Comparison of ENCODE assay signal across 8 mouse cellular contexts in the genomic region with DNA sequence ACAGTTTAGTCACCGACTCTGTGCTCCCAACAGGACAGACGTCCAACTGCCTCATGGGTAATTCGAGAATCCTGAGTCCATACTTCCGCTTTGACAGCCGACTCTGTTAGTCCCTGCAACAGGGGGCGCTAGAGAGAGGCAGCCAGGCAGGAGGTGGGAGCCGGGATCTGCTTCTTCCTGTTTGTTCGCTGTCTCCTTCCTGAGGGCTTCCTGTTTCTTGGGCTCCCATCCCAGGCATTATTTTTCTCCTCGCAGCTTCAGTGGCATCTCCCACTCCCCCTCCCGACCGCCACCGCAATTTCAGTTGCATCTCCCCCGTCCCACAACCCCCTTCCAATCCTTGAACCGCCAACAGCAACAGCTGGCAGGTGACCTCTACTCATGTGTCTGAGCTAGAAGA.
DNase-seq lines count a peak whose midpoint lies in the region; ATAC-seq and TF ChIP-seq lines count a peak whose summit lies in the region.

No protein-coding gene starts in this region.

- DNase-seq in cerebellum, postnatal 10 days, result peak; percentile 30 to 42
- DNase-seq in cerebellum, adult 9-10 months, result no peak
- DNase-seq in adrenal gland, postnatal 14 days, result peak; percentile 80
- peak; percentile 98 for DNase-seq in heart, adult 11 months
- peak; percentile 90 for DNase-seq in kidney, postnatal 0 days (ENCODE audit: low spot score)
- peak; percentile 84 for DNase-seq in lung, postnatal 4 days
- no peak for DNase-seq in left cerebral cortex, adult 11 months (ENCODE audit: low spot score)

- WGBS in kidney, postnatal 0 days, result 19% methylated on average over 14 of the region's 14 CpGs
- 83% methylated on average over 14 of the region's 14 CpGs for WGBS in neural tube, embryonic 15.5 days

- H3K36me3 ChIP-seq in kidney, postnatal 0 days (ENCODE audit: insufficient read depth, low read length), result no peaks in the 10 kb centered on the region
- H3K36me3 ChIP-seq in neural tube, embryonic 15.5 days, result no peaks in the 10 kb centered on the region

- no peak overlapping the region for H3K4me3 ChIP-seq in kidney, postnatal 0 days (replicated peaks; ENCODE audit: low read depth, low read length)
- H3K4me3 ChIP-seq in neural tube, embryonic 15.5 days (replicated peaks), result no peak overlapping the region

- H3K27ac ChIP-seq in kidney, postnatal 0 days, result peak overlapping the region; percentile 60
- no peak overlapping the region for H3K27ac ChIP-seq in neural tube, embryonic 15.5 days (replicated peaks)

- H3K4me1 ChIP-seq in kidney, postnatal 0 days (replicated peaks; ENCODE audit: insufficient read depth, low read length), result peaks cover 22% of the 10 kb centered on the region
- H3K4me1 ChIP-seq in neural tube, embryonic 15.5 days, result peaks cover 20% of the 10 kb centered on the region

- H3K27me3 ChIP-seq in kidney, postnatal 0 days (ENCODE audit: insufficient read depth, low read length), result no peaks in the 10 kb centered on the region
- H3K27me3 ChIP-seq in neural tube, embryonic 15.5 days (replicated peaks), result no peaks in the 10 kb centered on the region

- TF ChIP-seq CTCF in kidney, postnatal 0 days (IDR thresholded peaks at IDR 0.05; ENCODE audit: low read depth), result peak; percentile 80

- no peaks in the 10 kb centered on the region for H3K9me3 ChIP-seq in kidney, postnatal 0 days (replicated peaks; ENCODE audit: low read length)
- H3K9me3 ChIP-seq in neural tube, embryonic 15.5 days (replicated peaks), result no peaks in the 10 kb centered on the region

- no peak overlapping the region for H3K9ac ChIP-seq in kidney, postnatal 0 days (ENCODE audit: low read depth, low read length)
- no peak overlapping the region for H3K9ac ChIP-seq in neural tube, embryonic 15.5 days (replicated peaks)

- 0 out of 2 replicates have a peak, but pooled peaks have one; percentile 27 for ATAC-seq in kidney, postnatal 0 days (replicated peaks; ENCODE audit: low FRiP score, low read depth)
- no peak for ATAC-seq in neural tube, embryonic 15.5 days (ENCODE audit: low FRiP score)

- peak overlapping the region; percentile 28 for H3K4me2 ChIP-seq in kidney, postnatal 0 days (ENCODE audit: low read length)
- H3K4me2 ChIP-seq in neural tube, embryonic 15.5 days, result no peak overlapping the region

Comparison
In these comparisons a context has a peak if more than half of its experiments do, and no peak if none do; other contexts are left out.
1. DNase-seq: peak in cerebellum, postnatal 10 days (2 of 2), adrenal gland, postnatal 14 days (single experiment), heart, adult 11 months (single experiment), kidney, postnatal 0 days (single experiment) and lung, postnatal 4 days (2 of 2); none in cerebellum, adult 9-10 months (single experiment) and left cerebral cortex, adult 11 months (single experiment).